Mouse (Mus musculus) limb, embryonic 12.5 days (tissue): ENCODE measurements around the gene BC052040. TPM values are rescaled to one million over a fixed set of nuclear protein-coding genes. Genes with fewer than 3 reads are reported as not detected.

Source experiments
- ATAC-seq: fragments of 200-750 bp; cut with Nextera tagmentation; 2 replicates; pipeline ENCODE4 v1.8.0; 2017; ENCODE audit warnings: low read depth, moderate TSS enrichment; ENCODE audit not compliant: insufficient number of reproducible peaks, insufficient read depth, low FRiP score, low TSS enrichment
- H3K27ac ChIP-seq: fragments of 300-500 bp; sonication (generic); 2 replicates; pipeline ENCODE4 v1.5.1; 2016; ENCODE audit warnings: mild to moderate bottlenecking, moderate library complexity
- H3K27me3 ChIP-seq: fragments of 300-500 bp; sonication (generic); 2 replicates; pipeline ENCODE4 v1.6.1; 2016; ENCODE audit warnings: mild to moderate bottlenecking, moderate library complexity
- H3K36me3 ChIP-seq: fragments of 300-500 bp; sonication (generic); 2 replicates; pipeline ENCODE4 v1.6.1; 2016; ENCODE audit warnings: mild to moderate bottlenecking, moderate library complexity
- H3K4me1 ChIP-seq: fragments of 300-500 bp; sonication (generic); replicated peaks from 2 replicates; pipeline ENCODE4 v1.6.1; 2016
- H3K4me2 ChIP-seq: fragments of 300-500 bp; sonication (generic); 2 replicates; pipeline ENCODE4 v1.6.1; 2016; ENCODE audit warnings: mild to moderate bottlenecking, moderate library complexity
- H3K4me3 ChIP-seq: fragments of 300-500 bp; sonication (generic); replicated peaks from 2 replicates; pipeline ENCODE4 v1.5.1; 2016; ENCODE audit warnings: mild to moderate bottlenecking
- H3K9ac ChIP-seq: fragments of 300-500 bp; sonication (generic); replicated peaks from 2 replicates; pipeline ENCODE4 v1.6.1; 2016; ENCODE audit warnings: mild to moderate bottlenecking, moderate library complexity
- H3K9me3 ChIP-seq: fragments of 300-500 bp; sonication (generic); 2 replicates; pipeline ENCODE4 v1.6.1; 2016; ENCODE audit warnings: mild to moderate bottlenecking, moderate library complexity
- WGBS: fragments of 180-500 bp; shearing (Covaris S2); methylation state at CpG from one replicate; pipeline ENCODE4 v1.1.7; 2016; 5-methylcytosine and 5-hydroxymethylcytosine counted together
- polyA plus RNA-seq: library from polyadenylated mRNA; unstranded; fragments of >200 nt; fragmentation: Nextera tagmentation; extraction: Ambion mirVana; gene quantifications from 2 replicates; pipeline ENCODE4 v1.2.1, GENCODE M21; 2016

BC052040 gene
- polyA plus RNA-seq, 1 experiment from 2014 or later, result 7.9 TPM

DNA sequence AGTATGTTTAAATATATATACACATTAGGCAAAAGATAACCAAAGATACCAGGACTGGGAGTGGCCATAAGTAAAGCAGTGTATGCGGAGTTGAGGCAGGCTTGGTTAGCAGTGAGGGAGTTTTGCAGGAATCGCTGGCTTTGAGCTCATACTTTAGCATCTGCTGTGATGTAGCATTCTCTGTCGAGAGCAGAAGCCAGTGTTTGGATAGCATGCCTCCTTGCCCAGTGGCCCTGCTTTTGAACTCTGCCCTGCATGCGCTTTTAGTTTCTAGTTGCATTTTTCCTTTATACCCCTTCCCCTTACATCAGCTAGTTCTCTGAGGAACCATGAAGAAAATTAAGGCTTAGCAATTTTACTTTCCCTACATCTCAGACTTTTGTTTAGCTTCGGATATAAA, 136.0 kb downstream of the BC052040 start:
- H3K9ac ChIP-seq, result no peak overlapping the region
- no peaks in the 10 kb centered on the region for H3K36me3 ChIP-seq
- no peak overlapping the region for H3K27ac ChIP-seq
- H3K27me3 ChIP-seq, result no peaks in the 10 kb centered on the region
- peaks cover 9% of the 10 kb centered on the region for H3K9me3 ChIP-seq
- no peak overlapping the region for H3K4me2 ChIP-seq
- 67% methylated on average over 5 of the region's 5 CpGs for WGBS
- no peak overlapping the region for H3K4me3 ChIP-seq
- no peaks in the 10 kb centered on the region for H3K4me1 ChIP-seq
- ATAC-seq, result no peak

- 60% methylated on average over 3 of the region's 3 CpGs for WGBS
- no peaks in the 10 kb centered on the region for H3K4me1 ChIP-seq
- H3K9me3 ChIP-seq, result peaks cover 9% of the 10 kb centered on the region
- no peak overlapping the region for H3K27ac ChIP-seq
- H3K9ac ChIP-seq, result no peak overlapping the region
- no peaks in the 10 kb centered on the region for H3K36me3 ChIP-seq
- no peak for ATAC-seq
- no peaks in the 10 kb centered on the region for H3K27me3 ChIP-seq
- H3K4me2 ChIP-seq, result no peak overlapping the region
- no peak overlapping the region for H3K4me3 ChIP-seq
These were observed 136.5 kb downstream of the BC052040 start for GRCm38 (mm10) chr2:115717980-115718379.

GRCm38 (mm10) chr2:115723452-115723851, 141.9 kb downstream of the BC052040 start:
- Histone ChIP-seq H3K4me1 (no peaks in the 10 kb centered on the region), H3K36me3 (no peaks in the 10 kb centered on the region), H3K27me3 (peaks cover 7% of the 10 kb centered on the region; the same call in 1 of the 2 replicates), H3K9me3 (peaks cover 9% of the 10 kb centered on the region), H3K4me3 (no peak overlapping the region), H3K9ac (no peak overlapping the region), H3K27ac (no peak overlapping the region), H3K4me2 (no peak overlapping the region)
- WGBS, result 30% methylated on average over 8 of the region's 8 CpGs
- ATAC-seq, result no peak

DNA sequence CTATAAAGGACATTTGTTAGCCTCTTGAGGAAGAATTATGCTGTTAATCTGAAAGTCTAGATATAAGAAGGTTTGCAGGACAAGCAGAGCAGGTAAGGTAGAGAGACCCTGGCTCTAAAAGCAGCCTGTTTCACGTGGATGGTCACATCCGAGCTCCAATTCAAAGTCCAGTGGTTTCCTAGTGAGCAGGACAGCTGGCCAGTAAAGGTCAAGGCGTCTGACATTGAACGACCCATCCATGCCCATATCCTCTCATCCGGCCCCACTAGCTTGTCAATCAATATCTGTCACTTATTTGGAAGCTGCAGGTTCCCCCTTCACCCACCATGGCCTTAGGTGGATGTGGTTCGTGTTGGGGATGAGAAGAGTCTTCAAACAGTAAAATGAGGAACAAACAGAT, 142.7 kb downstream of the BC052040 start:
- no peaks in the 10 kb centered on the region for H3K4me1 ChIP-seq
- WGBS, result 74% methylated on average over 6 of the region's 6 CpGs
- H3K27me3 ChIP-seq, result peaks cover 7% of the 10 kb centered on the region; the same call in 1 of the 2 replicates

GRCm38 (mm10) chr2:115724726-115725125, 143.2 kb downstream of the BC052040 start:
- Histone ChIP-seq H3K27ac (no peak overlapping the region), H3K36me3 (no peaks in the 10 kb centered on the region), H3K4me1 (no peaks in the 10 kb centered on the region), H3K27me3 (peaks cover 7% of the 10 kb centered on the region; the same call in 1 of the 2 replicates), H3K4me2 (no peak overlapping the region), H3K9me3 (peaks cover 9% of the 10 kb centered on the region), H3K4me3 (no peak overlapping the region), H3K9ac (no peak overlapping the region)
- 91% methylated on average over 6 of the region's 6 CpGs for WGBS
- ATAC-seq, result no peak

More for the DNA sequence above, 142.7 kb downstream of the BC052040 start:
- Histone ChIP-seq H3K27ac (no peak overlapping the region), H3K9me3 (peaks cover 9% of the 10 kb centered on the region), H3K9ac (no peak overlapping the region), H3K36me3 (no peaks in the 10 kb centered on the region), H3K4me2 (no peak overlapping the region), H3K4me3 (no peak overlapping the region)
- ATAC-seq, result no peak

GRCm38 (mm10) chr2:115725503-115725902, 144.0 kb downstream of the BC052040 start:
- peaks cover 5% of the 10 kb centered on the region for H3K9me3 ChIP-seq
- peaks cover 7% of the 10 kb centered on the region; the same call in 1 of the 2 replicates for H3K27me3 ChIP-seq
- no peak overlapping the region for H3K4me3 ChIP-seq
- ATAC-seq, result no peak
- H3K4me1 ChIP-seq, result no peaks in the 10 kb centered on the region
- 51% methylated on average over 6 of the region's 6 CpGs for WGBS
- H3K36me3 ChIP-seq, result no peaks in the 10 kb centered on the region
- no peak overlapping the region for H3K9ac ChIP-seq
- H3K27ac ChIP-seq, result no peak overlapping the region
- H3K4me2 ChIP-seq, result no peak overlapping the region

DNA sequence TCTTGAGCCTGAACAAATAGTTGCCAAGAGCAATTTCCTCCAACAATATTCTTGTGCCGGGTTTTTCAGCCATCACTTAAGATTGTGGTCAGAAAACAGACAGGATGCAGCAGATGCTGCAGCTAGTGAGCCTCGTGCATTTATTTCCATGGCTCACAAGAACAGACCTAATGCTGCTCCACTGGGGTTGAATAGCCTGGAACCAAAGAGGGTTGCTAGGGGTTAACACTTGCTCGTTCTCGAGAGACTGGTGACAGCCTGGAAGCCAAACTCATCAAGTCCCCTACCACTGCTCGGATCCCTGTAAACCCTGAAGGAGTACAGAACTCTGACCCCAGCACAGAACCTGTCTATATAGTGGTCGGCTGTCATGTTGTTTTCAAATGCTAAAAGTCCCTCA, 144.4 kb downstream of the BC052040 start:
- no peak for ATAC-seq
- Histone ChIP-seq H3K4me2 (no peak overlapping the region), H3K9me3 (peaks cover under 1% of the 10 kb centered on the region), H3K9ac (no peak overlapping the region), H3K36me3 (no peaks in the 10 kb centered on the region), H3K4me3 (no peak overlapping the region), H3K27ac (no peak overlapping the region), H3K27me3 (peaks cover 7% of the 10 kb centered on the region; the same call in 1 of the 2 replicates), H3K4me1 (no peaks in the 10 kb centered on the region)
- 40% methylated on average over 6 of the region's 6 CpGs for WGBS

DNA sequence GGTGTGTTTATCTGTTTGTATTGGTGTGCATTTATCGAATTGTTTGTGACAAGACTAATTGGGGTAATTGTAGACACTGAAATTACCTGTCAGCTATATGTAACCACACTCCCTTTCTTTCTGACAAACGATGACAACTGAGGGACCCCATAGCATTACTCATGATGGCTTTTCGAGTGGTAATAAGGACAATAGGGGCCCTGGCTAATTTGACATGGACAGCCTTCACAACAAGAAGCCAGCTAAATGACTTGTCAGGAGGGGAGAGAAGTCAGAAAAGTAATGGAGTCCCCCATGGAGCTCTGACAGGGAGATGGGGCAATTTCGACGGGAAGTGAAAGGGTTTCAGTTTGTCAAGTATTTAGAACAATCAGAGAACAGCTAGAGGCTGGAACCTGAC, 145.3 kb downstream of the BC052040 start:
- H3K27me3 ChIP-seq, result peaks cover 7% of the 10 kb centered on the region; the same call in 1 of the 2 replicates
- H3K4me1 ChIP-seq, result no peaks in the 10 kb centered on the region
- WGBS, result 60% methylated on average over 5 of the region's 5 CpGs
- H3K4me2 ChIP-seq, result no peak overlapping the region
- H3K9ac ChIP-seq, result no peak overlapping the region
- no peak overlapping the region for H3K27ac ChIP-seq
- no peaks in the 10 kb centered on the region for H3K9me3 ChIP-seq
- ATAC-seq, result no peak
- H3K36me3 ChIP-seq, result no peaks in the 10 kb centered on the region
- no peak overlapping the region for H3K4me3 ChIP-seq

GRCm38 (mm10) chr2:115728627-115729026, 147.1 kb downstream of the BC052040 start:
- no peak for ATAC-seq
- no peak overlapping the region for H3K27ac ChIP-seq
- H3K27me3 ChIP-seq, result peaks cover 7% of the 10 kb centered on the region; the same call in 1 of the 2 replicates
- peaks cover 12% of the 10 kb centered on the region for H3K4me1 ChIP-seq
- no peaks in the 10 kb centered on the region for H3K36me3 ChIP-seq
- no peaks in the 10 kb centered on the region for H3K9me3 ChIP-seq
- 95% methylated on average over 6 of the region's 6 CpGs for WGBS
- no peak overlapping the region for H3K9ac ChIP-seq
- H3K4me3 ChIP-seq, result no peak overlapping the region
- no peak overlapping the region for H3K4me2 ChIP-seq

DNA sequence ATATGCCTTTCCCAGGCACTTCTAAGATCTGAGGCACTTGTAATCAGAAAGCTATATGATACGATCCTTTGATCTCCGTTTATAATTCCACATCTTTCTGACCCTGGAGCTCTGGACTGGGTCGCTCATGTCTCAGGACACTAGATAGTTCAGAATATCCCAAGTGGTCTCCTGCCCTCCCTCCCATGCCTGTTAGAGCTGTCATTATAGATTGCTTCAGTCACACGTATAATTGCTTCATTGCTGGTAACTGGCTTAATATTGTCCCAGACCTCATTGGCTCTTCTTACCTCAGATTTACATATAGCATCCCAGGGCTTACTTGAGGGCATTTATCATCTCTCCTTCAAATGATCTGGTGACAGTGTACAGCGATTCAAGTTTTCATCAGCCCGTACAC, 149.0 kb downstream of the BC052040 start:
- Histone ChIP-seq H3K4me2 (no peak overlapping the region), H3K4me3 (no peak overlapping the region), H3K9ac (no peak overlapping the region), H3K27me3 (peaks cover 11% of the 10 kb centered on the region; the same call in 1 of the 2 replicates), H3K27ac (no peak overlapping the region), H3K36me3 (no peaks in the 10 kb centered on the region), H3K4me1 (peaks cover 21% of the 10 kb centered on the region), H3K9me3 (no peaks in the 10 kb centered on the region)
- 73% methylated on average over 6 of the region's 6 CpGs for WGBS
- no peak for ATAC-seq

DNA sequence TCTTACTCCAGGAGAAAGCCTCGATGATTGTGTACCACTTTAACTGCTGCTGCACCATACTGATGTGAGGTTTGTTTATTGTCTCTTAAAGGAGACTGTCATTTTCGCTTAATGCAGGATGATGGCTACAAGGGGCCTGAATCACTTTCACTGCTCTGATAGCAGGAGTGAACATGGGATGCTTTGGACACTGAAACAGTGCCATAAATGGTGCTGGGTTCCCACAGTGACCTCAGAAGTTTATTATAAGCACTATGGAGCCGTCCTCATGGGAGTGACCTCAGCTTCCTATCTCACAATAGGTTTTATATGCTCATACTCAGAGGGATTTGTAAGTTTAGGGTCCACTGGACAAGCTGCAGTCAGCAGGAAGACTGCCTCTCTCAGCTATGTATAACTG, 149.7 kb downstream of the BC052040 start:
- 68% methylated on average over 3 of the region's 3 CpGs for whole genome bisulfite sequencing
- Histone ChIP-seq H3K4me3 (no peak overlapping the region), H3K27ac (no peak overlapping the region), H3K9me3 (no peaks in the 10 kb centered on the region), H3K36me3 (no peaks in the 10 kb centered on the region), H3K4me1 (peaks cover 21% of the 10 kb centered on the region), H3K9ac (no peak overlapping the region), H3K4me2 (no peak overlapping the region), H3K27me3 (peaks cover 11% of the 10 kb centered on the region; the same call in 1 of the 2 replicates)
- ATAC-seq, result no peak

DNA sequence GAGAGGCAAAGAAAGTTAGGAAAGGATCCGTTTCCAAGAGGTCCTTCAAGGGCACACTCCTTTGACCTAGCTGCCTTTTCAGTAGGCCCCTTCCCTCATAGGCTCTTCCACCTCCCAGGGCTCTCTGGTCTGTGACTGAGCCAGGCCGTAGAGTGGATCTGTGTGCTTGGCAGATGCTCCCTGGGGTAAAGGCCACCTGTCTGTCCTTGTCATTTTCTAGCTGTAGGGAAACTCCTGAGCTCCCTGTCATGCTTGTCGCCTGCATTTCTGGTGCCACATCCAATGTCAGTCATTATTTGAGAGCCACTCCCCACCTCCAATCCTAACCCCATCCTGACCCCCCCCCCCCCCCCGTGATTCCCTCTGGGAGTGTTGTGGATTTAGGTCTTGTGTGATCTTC, 151.1 kb downstream of the BC052040 start:
- Histone ChIP-seq H3K36me3 (no peaks in the 10 kb centered on the region), H3K4me2 (no peak overlapping the region), H3K9ac (no peak overlapping the region), H3K27me3 (peaks cover 11% of the 10 kb centered on the region; the same call in 1 of the 2 replicates), H3K9me3 (no peaks in the 10 kb centered on the region), H3K27ac (no peak overlapping the region), H3K4me1 (peaks cover 21% of the 10 kb centered on the region), H3K4me3 (no peak overlapping the region)
- WGBS, result 89% methylated on average over 4 of the region's 4 CpGs
- no peak for ATAC-seq
